Mouse (Mus musculus): ENCODE measurements around the gene Baz2a.
A peak's percentile ranks its signal among the peaks of the same experiment; 100 is the strongest.

- TF ChIP-seq CTCF (IDR thresholded peaks at IDR 0.05) (no peak), EP300 (IDR thresholded peaks at IDR 0.05) (peak; percentile 99)
These were observed 8.4 kb upstream of the Baz2a start, which contains the start of gene Atp5b for GRCm38 (mm10) chr10:128082880-128083421.

Data from lung, postnatal 0 days (tissue).